Mouse (Mus musculus) liver, adult 2 months (tissue): Measurements from ENCODE around the gene Rab37. TPM values are rescaled to one million over a fixed set of nuclear protein-coding genes. Genes with fewer than 3 reads are reported as not detected.
A peak's percentile ranks its signal among the peaks of the same experiment; 100 is the strongest.

Experiments used
- DNase-seq: peaks from one replicate; pipeline ENCODE4 v3.0.0-alpha.2; 2011; ENCODE audit warnings: low read depth, low spot score; ENCODE audit errors: extremely low read depth
- H3K27ac ChIP-seq: fragments of 200-500 bp; replicated peaks from 2 replicates; pipeline ENCODE4 v1.5.1; 2012; ENCODE audit warnings: low read depth, mild to moderate bottlenecking, control low read depth, inconsistent platforms, low read length; ENCODE audit not compliant: insufficient read depth
- H3K27me3 ChIP-seq: fragments of 200-500 bp; 2 replicates; pipeline ENCODE4 v1.6.1; 2012; ENCODE audit warnings: mild to moderate bottlenecking, moderate library complexity, low read length, inconsistent platforms; ENCODE audit not compliant: control insufficient read depth, insufficient read depth
- H3K36me3 ChIP-seq: fragments of 200-500 bp; 2 replicates; pipeline ENCODE4 v1.6.1; 2012; ENCODE audit warnings: low read length, inconsistent platforms; ENCODE audit not compliant: control insufficient read depth, insufficient read depth
- H3K4me1 ChIP-seq: fragments of 200-500 bp; 2 replicates; pipeline ENCODE4 v1.6.1; 2011; ENCODE audit warnings: low read length; ENCODE audit not compliant: control insufficient read depth, insufficient read depth
- H3K4me3 ChIP-seq: fragments of 200-500 bp; 2 replicates; pipeline ENCODE4 v1.5.1; 2011; ENCODE audit warnings: low read depth, mild to moderate bottlenecking, control low read depth, low read length, moderate library complexity; ENCODE audit not compliant: insufficient read depth
- H3K79me2 ChIP-seq: fragments of 200-500 bp; 2 replicates; pipeline ENCODE4 v1.6.1; 2012; ENCODE audit warnings: inconsistent platforms, mild to moderate bottlenecking, low read length, moderate library complexity; ENCODE audit not compliant: control insufficient read depth, insufficient read depth
- H3K9ac ChIP-seq: fragments of 200-500 bp; 2 replicates; pipeline ENCODE4 v1.6.1; 2012; ENCODE audit warnings: low read depth, mild to moderate bottlenecking, control low read depth, inconsistent platforms, low read length
- CTCF ChIP-seq: fragments of 200-500 bp; IDR thresholded peaks from 2 replicates; pipeline ENCODE4 v1.5.1; 2011; ENCODE audit warnings: low read depth, low read length, control low read depth
- POLR2A ChIP-seq: fragments of 200-500 bp; IDR thresholded peaks from 2 replicates; pipeline ENCODE4 v1.6.1; 2011; ENCODE audit warnings: low read length, control low read depth; ENCODE audit not compliant: insufficient read depth; ENCODE audit errors: extremely low read depth
- WGBS: fragments of 180-500 bp; shearing (Covaris S2); methylation state at CpG from one replicate; pipeline ENCODE4 v1.1.7; 2018; 5-methylcytosine and 5-hydroxymethylcytosine counted together
- polyA plus RNA-seq: library from polyadenylated mRNA; depleted of rRNA; stranded (reverse); fragments of >200 nt; gene quantifications from 2 replicates; pipeline ENCODE4 v1.2.3, GENCODE M21; 2012
- total RNA-seq: library from RNA; depleted of rRNA; stranded (reverse); fragments of >200 nt; gene quantifications from 2 replicates; pipeline ENCODE4 v1.2.3, GENCODE M21; 2014

Gene Rab37
- total and polyA plus RNA-seq, 2 experiments = 0.09 to 0.20 TPM

DNA sequence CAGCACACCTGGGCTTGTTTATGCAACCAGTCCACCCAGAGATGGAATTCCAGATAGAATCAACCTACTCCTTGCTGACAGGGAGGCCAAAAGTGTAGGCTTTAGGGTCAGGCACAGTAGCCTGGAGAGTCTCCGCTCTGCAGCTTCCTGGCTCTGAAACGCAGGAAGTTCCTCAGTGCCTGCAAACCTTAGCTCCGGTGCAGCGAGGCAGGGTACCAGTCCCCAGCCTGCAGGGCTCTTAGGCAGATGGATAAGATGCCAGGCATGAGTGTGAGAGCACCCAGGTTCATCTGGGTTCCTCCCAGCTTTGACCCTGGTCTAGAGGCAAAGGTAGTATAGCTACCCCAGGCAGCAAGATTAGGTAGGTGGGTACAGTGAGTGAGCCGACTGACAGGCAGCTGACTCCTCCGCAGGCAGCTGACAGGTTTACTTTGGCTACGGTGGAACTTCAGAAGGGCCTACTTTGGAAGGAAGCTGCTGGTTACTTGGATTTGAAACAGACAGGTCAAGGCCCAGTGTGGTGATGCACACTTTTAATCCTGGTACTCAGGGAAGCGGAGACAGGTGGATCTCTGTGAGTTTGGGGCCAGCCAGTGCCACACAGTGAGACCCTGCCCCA, 76.5 kb downstream of the Rab37 start:
- Histone ChIP-seq H3K36me3 (peaks cover 2% of the 10 kb centered on the region; the same call in 1 of the 2 replicates), H3K9ac (peak overlapping the region; percentile 54), H3K79me2 (peaks cover 57% of the 10 kb centered on the region), H3K27ac (peak overlapping the region; percentile 78), H3K4me3 (no peak overlapping the region), H3K4me1 (peaks cover 53% of the 10 kb centered on the region), H3K27me3 (no peaks in the 10 kb centered on the region)
- TF ChIP-seq POLR2A = no peak
- no peak for TF ChIP-seq CTCF
- DNase-seq = peak; percentile 47
- WGBS = 24% methylated on average over 8 of the region's 8 CpGs

GRCm38 (mm10) chr11:115169430-115169829, 78.2 kb downstream of the Rab37 start:
- TF ChIP-seq POLR2A (no peak), CTCF (no peak)
- DNase-seq = peak; percentile 54
- H3K4me1 ChIP-seq = peaks cover 68% of the 10 kb centered on the region
- no peaks in the 10 kb centered on the region for H3K27me3 ChIP-seq
- H3K9ac ChIP-seq = peak overlapping the region; percentile 10; the same call in 1 of the 2 replicates
- H3K4me3 ChIP-seq = no peak overlapping the region
- peaks cover 62% of the 10 kb centered on the region for H3K79me2 ChIP-seq
- H3K36me3 ChIP-seq = peaks cover 2% of the 10 kb centered on the region; the same call in 1 of the 2 replicates
- H3K27ac ChIP-seq = peak overlapping the region; percentile 29
- WGBS = 40% methylated on average over 4 of the region's 4 CpGs

DNA sequence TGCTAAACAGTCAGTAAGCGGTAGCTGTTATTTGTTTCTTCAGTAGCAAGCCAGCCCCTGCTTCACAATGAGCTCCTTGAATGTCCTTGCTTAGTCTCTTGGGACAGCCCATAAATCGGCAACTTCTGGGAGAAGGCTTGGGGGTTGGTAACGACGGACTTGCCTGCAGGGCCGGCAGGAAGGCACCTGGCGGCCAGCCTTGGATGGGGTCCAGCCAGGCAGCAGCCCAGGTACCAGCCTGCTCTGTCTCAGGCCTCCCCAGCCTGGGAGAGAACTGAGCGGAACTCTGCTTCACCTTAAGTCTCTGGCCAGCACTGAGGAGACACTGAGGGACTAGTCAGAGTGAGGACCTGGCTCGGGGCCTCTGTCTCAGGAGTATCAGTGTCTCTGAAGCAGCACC, 79.9 kb downstream of the Rab37 start:
- Histone ChIP-seq H3K4me3 (no peak overlapping the region), H3K4me1 (peaks cover 75% of the 10 kb centered on the region), H3K79me2 (peaks cover 59% of the 10 kb centered on the region), H3K27me3 (no peaks in the 10 kb centered on the region), H3K9ac (peak overlapping the region; percentile 31), H3K36me3 (peaks cover 2% of the 10 kb centered on the region; the same call in 1 of the 2 replicates), H3K27ac (peak overlapping the region; percentile 65)
- WGBS = 26% methylated on average over 8 of the region's 8 CpGs
- DNase-seq = peak; percentile 71
- TF ChIP-seq CTCF = 0 out of 2 replicates have a peak, but pooled peaks have one; percentile 20
- no peak for TF ChIP-seq POLR2A

DNA sequence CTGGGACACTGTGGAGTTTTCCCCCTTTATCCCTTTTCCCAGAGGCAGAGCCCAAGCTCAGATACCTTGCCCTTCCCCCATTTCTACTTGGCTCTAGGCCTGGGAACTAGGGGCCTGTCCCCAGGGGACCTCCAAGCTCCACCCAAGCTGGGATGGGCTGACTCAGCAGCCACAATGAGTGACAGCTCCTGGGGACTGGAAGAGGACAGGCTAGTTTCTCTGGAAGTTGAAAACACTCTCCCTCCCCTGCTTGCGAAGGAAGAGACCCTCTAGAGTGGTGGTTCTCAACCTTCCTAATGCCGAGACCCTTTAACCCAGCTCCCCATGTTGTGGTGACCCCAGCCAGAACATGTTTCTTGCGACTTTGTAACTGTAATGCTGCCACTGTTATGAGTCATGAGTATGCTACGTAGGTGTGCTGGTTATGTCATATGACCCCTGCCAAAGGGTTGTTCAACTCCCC, 81.6 kb downstream of the Rab37 start:
- Histone ChIP-seq H3K4me1 (peaks cover 76% of the 10 kb centered on the region), H3K36me3 (peaks cover 2% of the 10 kb centered on the region), H3K79me2 (peaks cover 48% of the 10 kb centered on the region), H3K4me3 (no peak overlapping the region), H3K9ac (0 out of 2 replicates have a peak overlapping the region, but pooled peaks have one; percentile 13), H3K27me3 (no peaks in the 10 kb centered on the region), H3K27ac (peak overlapping the region; percentile 63)
- DNase-seq = peak; percentile 75
- TF ChIP-seq POLR2A (no peak), CTCF (no peak)
- WGBS = 29% methylated on average over 4 of the region's 4 CpGs

GRCm38 (mm10) chr11:115173549-115174339, 82.5 kb downstream of the Rab37 start:
- no peak for DNase-seq
- no peak for TF ChIP-seq POLR2A
- no peak for TF ChIP-seq CTCF
- Histone ChIP-seq H3K4me3 (no peak overlapping the region), H3K27ac (peak overlapping the region; percentile 53), H3K4me1 (peaks cover 75% of the 10 kb centered on the region), H3K9ac (peak overlapping the region; percentile 22), H3K27me3 (no peaks in the 10 kb centered on the region), H3K36me3 (no peaks in the 10 kb centered on the region; the same call in none of the 2 replicates), H3K79me2 (peaks cover 39% of the 10 kb centered on the region)
- 51% methylated on average over 16 of the region's 16 CpGs for WGBS
